Mouse (Mus musculus): ENCODE results near the gene Pi16. TPM values are rescaled to one million over a fixed set of nuclear protein-coding genes. Genes with fewer than 3 reads are reported as not detected.
"Not testable (repeated sequence)": the region's sequence is repeated elsewhere in the genome, so short reads cannot be mapped to it uniquely, and the experiment has no call there.

The Pi16 gene
- total RNA-seq, 2 experiments from 2014 or later: 0.98 to 1.5 TPM

GRCm38 (mm10) chr17:29348996-29349395 is 31.5 kb downstream of the Pi16 start:
- DNase-seq (ENCODE audit: extremely low spot score in 1 of 2, low spot score in 1 of 2): no peak

GRCm38 (mm10) chr17:29351056-29351455 is 33.6 kb downstream of the Pi16 start:
- DNase-seq (ENCODE audit: extremely low spot score in 1 of 2, low spot score in 1 of 2): not testable (repeated sequence)

GRCm38 (mm10) chr17:29355461-29355840 is 38.0 kb downstream of the Pi16 start:
- no peak for DNase-seq (ENCODE audit: extremely low spot score in 1 of 2, low spot score in 1 of 2)

GRCm38 (mm10) chr17:29355841-29356478 is 38.5 kb downstream of the Pi16 start:
- peak in 1 of 2 experiments; percentile 42 for DNase-seq (ENCODE audit: extremely low spot score in 1 of 2, low spot score in 1 of 2)

GRCm38 (mm10) chr17:29356479-29356856 is 39.0 kb downstream of the Pi16 start:
- DNase-seq (ENCODE audit: extremely low spot score in 1 of 2, low spot score in 1 of 2): peak in 1 of 2 experiments; percentile 34

- no peak for DNase-seq (ENCODE audit: extremely low spot score in 1 of 2, low spot score in 1 of 2)
Observed at GRCm38 (mm10) chr17:29356882-29357281, 39.4 kb downstream of the Pi16 start.

GRCm38 (mm10) chr17:29358928-29359327 is 41.4 kb downstream of the Pi16 start:
- no peak for DNase-seq (ENCODE audit: extremely low spot score in 1 of 2, low spot score in 1 of 2)

GRCm38 (mm10) chr17:29360761-29361221 is 43.3 kb downstream of the Pi16 start, which contains the start of gene Fgd2:
Gene Fgd2 (plus strand): TSS chr17:29360914.
- DNase-seq (ENCODE audit: extremely low spot score in 1 of 2, low spot score in 1 of 2): no peak

GRCm38 (mm10) chr17:29361982-29362691 is 44.7 kb downstream of the Pi16 start:
- DNase-seq (ENCODE audit: extremely low spot score in 1 of 2, low spot score in 1 of 2): no peak

- DNase-seq (ENCODE audit: extremely low spot score in 1 of 2, low spot score in 1 of 2): no peak
Observed at GRCm38 (mm10) chr17:29363109-29363508, 45.6 kb downstream of the Pi16 start.

GRCm38 (mm10) chr17:29365105-29365621 is 47.7 kb downstream of the Pi16 start:
- DNase-seq (ENCODE audit: extremely low spot score in 1 of 2, low spot score in 1 of 2): no peak

GRCm38 (mm10) chr17:29368726-29369125 is 51.2 kb downstream of the Pi16 start:
- no peak for DNase-seq (ENCODE audit: extremely low spot score in 1 of 2, low spot score in 1 of 2)

- DNase-seq (ENCODE audit: extremely low spot score in 1 of 2, low spot score in 1 of 2): peak; percentile 87 to 97
Observed at GRCm38 (mm10) chr17:29370984-29371723, 53.7 kb downstream of the Pi16 start.

- DNase-seq (ENCODE audit: extremely low spot score in 1 of 2, low spot score in 1 of 2): no peak
Observed at GRCm38 (mm10) chr17:29375871-29376270, 58.4 kb downstream of the Pi16 start.

- DNase-seq (ENCODE audit: extremely low spot score in 1 of 2, low spot score in 1 of 2): no peak
Observed at GRCm38 (mm10) chr17:29378056-29378455, 60.6 kb downstream of the Pi16 start.

Other genes with a start within 250 kb of the Pi16 start
- gene Cdkn1a, start 226.7 kb upstream of the Pi16 start, total RNA-seq (2021): 10 to 100 TPM in 1 of 2 experiments, 1 to 10 TPM in 1; 7.1 to 13.9 TPM
- gene Rab44, start 203.5 kb upstream of the Pi16 start, total RNA-seq (2021): under 1 TPM in 1 of 2 experiments, not detected in 1; 0.07 TPM
- gene Cpne5, start 79.5 kb upstream of the Pi16 start, total RNA-seq (2021): 10 to 100 TPM; 37.7 to 41.8 TPM
- gene Ppil1, start 53.5 kb upstream of the Pi16 start, total RNA-seq (2021): 10 to 100 TPM; 17.7 to 19.6 TPM
- gene BC004004, start 48.9 kb upstream of the Pi16 start, total RNA-seq (2021): 10 to 100 TPM; 96.8 to 96.9 TPM
- 100 to 1,000 TPM; 556 to 630 TPM for gene Mtch1, start 30.3 kb downstream of the Pi16 start, total RNA-seq (2021)
- gene Fgd2, start 43.2 kb downstream of the Pi16 start, total RNA-seq (2021): 1 to 10 TPM; 5.6 to 8.2 TPM
- gene Pim1, start 173.1 kb downstream of the Pi16 start, total RNA-seq (2021): 1 to 10 TPM; 2.7 to 3.7 TPM
- gene Gm17657, start 232.0 kb downstream of the Pi16 start, total RNA-seq (2021): not detected
- 10 to 100 TPM; 43.4 to 45.7 TPM for gene Tbc1d22b, start 232.1 kb downstream of the Pi16 start, total RNA-seq (2021)
- gene Tmem217, start 234.7 kb downstream of the Pi16 start, total RNA-seq (2021): under 1 TPM in 1 of 2 experiments, not detected in 1; 0.44 TPM

Data from layer of hippocampus, postnatal 25 days (tissue).